Mouse (Mus musculus) CH12.LX (cell line): Measurements from ENCODE around the gene Ube2g1. TPM values are rescaled to one million over a fixed set of nuclear protein-coding genes. Genes with fewer than 3 reads are reported as not detected.

Source experiments
- DNase-seq: peaks from one replicate; pipeline ENCODE4 v3.0.0-alpha.2; 2013; ENCODE audit errors: extremely low read depth
- H3K27ac ChIP-seq: 2 replicates; pipeline ENCODE4 v1.5.1; 2012; ENCODE audit warnings: low read depth, mild to moderate bottlenecking, control low read depth, moderate library complexity; ENCODE audit not compliant: insufficient read depth
- H3K27me3 ChIP-seq: replicated peaks from 2 replicates; pipeline ENCODE3; 2012; ENCODE audit warnings: inconsistent platforms
- H3K36me3 ChIP-seq, 2 experiments: replicated peaks in 1 of 2; 2 replicates each; pipeline versions ENCODE3 to v1.6.1; 2012; ENCODE audit warnings: inconsistent platforms in 1 of 2, low read length in 1 of 2, mild to moderate bottlenecking in 1 of 2, mixed read lengths in 1 of 2, moderate library complexity in 1 of 2; ENCODE audit not compliant: control insufficient read depth in 1 of 2, insufficient read depth in 1 of 2
- H3K4me1 ChIP-seq, 2 experiments: 2 replicates each; pipeline ENCODE4 v1.6.1; 2012; ENCODE audit warnings: inconsistent platforms in 1 of 2, moderate library complexity in 1 of 2; ENCODE audit not compliant: insufficient read depth in 2 of 2, control insufficient read depth in 1 of 2
- H3K4me2 ChIP-seq: 2 replicates; pipeline ENCODE4 v1.6.1; 2012; ENCODE audit warnings: low read depth, mild to moderate bottlenecking, control low read depth; ENCODE audit not compliant: poor library complexity, insufficient read depth, severe bottlenecking
- H3K4me3 ChIP-seq, 3 experiments: fragments of 150-350 bp in 1 of 3; sonication (generic) in 1 of 3; replicated peaks in 1 of 3; 2 replicates each; pipeline versions ENCODE3 to v1.5.1; 2011 to 2012; ENCODE audit warnings: low read depth in 2 of 3, low read length in 2 of 3, mild to moderate bottlenecking in 2 of 3, moderate library complexity in 2 of 3, control low read depth in 1 of 3, improper control_type of control experiment in 1 of 3, inconsistent platforms in 1 of 3, mixed read lengths in 1 of 3; ENCODE audit not compliant: poor library complexity in 1 of 3
- H3K79me2 ChIP-seq: replicated peaks from 2 replicates; pipeline ENCODE4 v1.6.1; 2012; ENCODE audit warnings: mild to moderate bottlenecking, moderate library complexity; ENCODE audit not compliant: control insufficient read depth, poor library complexity, insufficient read depth, severe bottlenecking; ENCODE audit errors: extremely low read depth
- H3K9ac ChIP-seq: 2 replicates; pipeline ENCODE4 v1.6.1; 2012; ENCODE audit warnings: low read depth, mild to moderate bottlenecking, control low read depth, moderate library complexity; ENCODE audit not compliant: insufficient read depth
- H3K9me3 ChIP-seq: replicated peaks from 2 replicates; pipeline ENCODE3; 2012; ENCODE audit warnings: low read length, inconsistent platforms, mixed read lengths
- BHLHE40 ChIP-seq: IDR thresholded peaks from 2 replicates; pipeline ENCODE4 v1.6.1; 2011; ENCODE audit warnings: mild to moderate bottlenecking, low read depth, low read length, improper control_type of control experiment
- CHD1 ChIP-seq: IDR thresholded peaks from 2 replicates; pipeline ENCODE4 v1.6.1; 2012; ENCODE audit warnings: low read depth, low read length, improper control_type of control experiment, inconsistent platforms
- CTCF ChIP-seq, 2 experiments: IDR thresholded peaks in 1 of 2; conservative IDR thresholded peaks in 1 of 2; 2 replicates each; pipeline ENCODE4 v1.5.1; 2011 to 2012; ENCODE audit warnings: low read depth in 2 of 2, low read length in 2 of 2, improper control_type of control experiment in 1 of 2, inconsistent platforms in 1 of 2, mild to moderate bottlenecking in 1 of 2, moderate library complexity in 1 of 2
- E2F4 ChIP-seq: IDR thresholded peaks from 2 replicates; pipeline ENCODE4 v1.6.1; 2011; ENCODE audit warnings: low read depth, low read length, improper control_type of control experiment; ENCODE audit not compliant: insufficient replicate concordance
- ELF1 ChIP-seq: IDR thresholded peaks from 2 replicates; pipeline ENCODE4 v1.6.1; 2014; ENCODE audit warnings: low read depth, mild to moderate bottlenecking, inconsistent platforms, low read length, improper control_type of control experiment
- JUN ChIP-seq: IDR thresholded peaks from 2 replicates; pipeline ENCODE4 v1.6.1; 2011; ENCODE audit warnings: low read depth, mild to moderate bottlenecking, low read length, improper control_type of control experiment, moderate library complexity; ENCODE audit not compliant: insufficient read depth
- JUND ChIP-seq: conservative IDR thresholded peaks from 2 replicates; pipeline ENCODE4 v1.6.1; 2011; ENCODE audit warnings: low read depth, low read length, improper control_type of control experiment
- MAZ ChIP-seq: IDR thresholded peaks from 2 replicates; pipeline ENCODE4 v1.6.1; 2012; ENCODE audit warnings: low read depth, mild to moderate bottlenecking, inconsistent platforms, low read length, improper control_type of control experiment, moderate library complexity
- MEF2A ChIP-seq: IDR thresholded peaks from 2 replicates; pipeline ENCODE4 v1.6.1; 2014; ENCODE audit warnings: low read depth, mild to moderate bottlenecking, inconsistent platforms, low read length, improper control_type of control experiment, borderline replicate concordance
- NELFE ChIP-seq: IDR thresholded peaks from 2 replicates; pipeline ENCODE4 v1.6.1; 2011; ENCODE audit warnings: low read depth, low read length, improper control_type of control experiment
- NRF1 ChIP-seq: IDR thresholded peaks from 2 replicates; pipeline ENCODE4 v1.6.1; 2014; ENCODE audit warnings: low read depth, mild to moderate bottlenecking, inconsistent platforms, low read length, improper control_type of control experiment, moderate library complexity
- POLR2A ChIP-seq: IDR thresholded peaks from 2 replicates; pipeline ENCODE4 v1.6.1; 2011; ENCODE audit warnings: low read depth, mild to moderate bottlenecking, improper control_type of control experiment, low read length
- POLR2AphosphoS2 ChIP-seq: IDR thresholded peaks from 2 replicates; pipeline ENCODE4 v1.6.1; 2011; ENCODE audit warnings: low read depth, low read length, improper control_type of control experiment
- RAD21 ChIP-seq: IDR thresholded peaks from 2 replicates; pipeline ENCODE4 v1.6.1; 2011; ENCODE audit warnings: low read depth, mild to moderate bottlenecking, low read length, improper control_type of control experiment, moderate library complexity
- SMC3 ChIP-seq: IDR thresholded peaks from 2 replicates; pipeline ENCODE4 v1.6.1; 2011; ENCODE audit warnings: low read depth, low read length, improper control_type of control experiment
- TBP ChIP-seq: conservative IDR thresholded peaks from 2 replicates; pipeline ENCODE4 v1.6.1; 2011; ENCODE audit warnings: low read depth, low read length, improper control_type of control experiment
- ZMIZ1 ChIP-seq: IDR thresholded peaks from 2 replicates; pipeline ENCODE4 v1.6.1; 2012; ENCODE audit warnings: low read depth, mild to moderate bottlenecking, inconsistent platforms, low read length, improper control_type of control experiment
- dilution Hi-C: fragments of 300-500 bp; cut with MboI; formaldehyde crosslinking; loops from 2 replicates; pipeline ENCODE4 v1.14.3; 2020; ENCODE audit warnings: low sequenced_read_pairs; ENCODE audit not compliant: extremely low pct_unique_long_range_greater_than_20kb, extremely low pct_ligation_motif_present
- in situ Hi-C: fragments of 300-500 bp; cut with MboI; formaldehyde crosslinking; loops from 3 replicates; pipeline ENCODE4 v1.14.3; 2019; ENCODE audit warnings: low sequenced_read_pairs, low pct_ligation_motif_present, low pct_unique_long_range_greater_than_20kb, mixed read lengths
- polyA plus RNA-seq: library from polyadenylated mRNA; unstranded; fragments of >175 nt; gene quantifications from 2 replicates; pipeline ENCODE4 v1.2.1, GENCODE M21; 2012; ENCODE audit warnings: low read depth; ENCODE audit not compliant: insufficient read length
- total RNA-seq, 2 experiments: library from RNA; depleted of rRNA; stranded (reverse); fragments of 300-350 nt in 1 of 2; fragments of >200 nt in 1 of 2; gene quantifications; 2 replicates each; pipeline ENCODE4 v1.2.3; 2012 to 2014

Ube2g1 gene
- total and polyA plus RNA-seq, 3 experiments, result 34.5 to 74.4 (median 73.8) TPM

GRCm38 (mm10) chr11:72723871-72724270, 116.8 kb downstream of the Ube2g1 start (continued):
- no peak for TF ChIP-seq ZMIZ1
- TF ChIP-seq ELF1, result no peak
- TF ChIP-seq MAZ, result no peak
- peak; percentile 41 to 92; a peak in 2 of 4 replicates for TF ChIP-seq CTCF (conservative IDR thresholded peaks at IDR 0.05 in 1 of 2, IDR thresholded peaks at IDR 0.05 in 1 of 2; ENCODE audit: low read depth in 2 of 2, low read length in 2 of 2)
- no peak for TF ChIP-seq POLR2A

GRCm38 (mm10) chr11:72726023-72726422, 118.9 kb downstream of the Ube2g1 start:
- H3K4me2 ChIP-seq, result no peak overlapping the region
- H3K9ac ChIP-seq, result no peak overlapping the region
- peaks cover 7 to 21% of the 10 kb centered on the region in 2 experiments for H3K4me1 ChIP-seq
- TF ChIP-seq POLR2AphosphoS2 (no peak), RAD21 (peak; percentile 43), BHLHE40 (no peak), MEF2A (no peak), CHD1 (no peak), CTCF (conservative IDR thresholded peaks at IDR 0.05 in 1 of 2, IDR thresholded peaks at IDR 0.05 in 1 of 2; ENCODE audit: low read depth in 2 of 2, low read length in 2 of 2) (peak; percentile 24 to 70; a peak in 3 of 4 replicates), NELFE (no peak), JUN (no peak), NRF1 (no peak), SMC3 (peak; percentile 83), TBP (no peak)
- H3K79me2 ChIP-seq, result peaks cover 10% of the 10 kb centered on the region; the same call in 1 of the 2 replicates
- dilution Hi-C loops, result no loop called here
- no peaks in the 10 kb centered on the region for H3K9me3 ChIP-seq
- peaks cover 40 to 78% of the 10 kb centered on the region in 2 experiments for H3K36me3 ChIP-seq
- no peak overlapping the region for H3K27ac ChIP-seq
- DNase-seq, result peak; percentile 23
- no peaks in the 10 kb centered on the region for H3K27me3 ChIP-seq
- in situ Hi-C loops, result loop anchor here (5.0 kb wide), 1 partner anchor 154 kb away; no protein-coding TSS in a partner anchor
- no peak overlapping the region for H3K4me3 ChIP-seq

GRCm38 (mm10) chr11:72733736-72734135, 126.7 kb downstream of the Ube2g1 start:
- H3K9me3 ChIP-seq, result no peaks in the 10 kb centered on the region
- in situ Hi-C loops, result no loop called here
- H3K9ac ChIP-seq, result no peak overlapping the region
- H3K27ac ChIP-seq, result no peak overlapping the region; the same call in 1 of the 2 replicates
- H3K79me2 ChIP-seq, result peaks cover 5% of the 10 kb centered on the region; the same call in 1 of the 2 replicates
- H3K4me1 ChIP-seq, result peaks cover 7 to 36% of the 10 kb centered on the region in 2 experiments
- no peak overlapping the region for H3K4me3 ChIP-seq
- TF ChIP-seq POLR2A, result no peak
- TF ChIP-seq E2F4, result no peak
- no peak for TF ChIP-seq MAZ
- TF ChIP-seq ELF1, result no peak
- TF ChIP-seq JUND, result no peak
- TF ChIP-seq RAD21, result no peak
- no peak overlapping the region for H3K4me2 ChIP-seq
- no peaks in the 10 kb centered on the region for H3K27me3 ChIP-seq
- no peak for DNase-seq
- dilution Hi-C loops, result no loop called here
- peaks cover 65 to 84% of the 10 kb centered on the region in 2 experiments for H3K36me3 ChIP-seq
